Mouse (Mus musculus) CD4-positive, CD25-positive, alpha-beta regulatory T cell, adult 2 months (primary cell): Measurements from ENCODE around the gene Dpf1.

Experiments
- DNase-seq: peaks from one replicate; pipeline ENCODE4 v3.0.0-alpha.2; 2012; ENCODE audit warnings: low read depth, low spot score

The Dpf1 gene

GRCm38 (mm10) chr7:29340838-29341237, 37.1 kb downstream of the Dpf1 start:
- DNase-seq: no peak

- no peak for DNase-seq
Measured at GRCm38 (mm10) chr7:29341722-29342121, 38.0 kb downstream of the Dpf1 start.

- DNase-seq: no peak
Measured at GRCm38 (mm10) chr7:29342489-29343092, 38.8 kb downstream of the Dpf1 start.

DNA sequence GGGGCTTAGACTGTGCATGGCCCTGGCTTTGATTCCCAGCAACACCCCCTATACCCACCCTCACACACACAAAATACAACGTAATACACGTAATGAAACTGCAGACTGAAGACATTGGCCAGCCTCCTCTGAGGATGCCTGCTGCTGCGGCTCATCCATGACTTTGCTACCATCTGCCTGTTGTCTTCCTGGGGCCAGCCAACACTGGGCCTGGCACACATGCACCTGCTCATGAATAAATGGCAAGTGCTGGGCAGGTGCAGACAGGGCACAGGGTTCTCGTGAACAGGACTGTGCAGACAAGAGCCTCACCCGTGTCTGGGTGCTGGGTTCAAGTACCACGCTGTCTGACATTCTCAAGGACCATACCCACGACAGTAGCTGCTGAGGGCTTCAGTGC, 40.0 kb downstream of the Dpf1 start:
- DNase-seq: no peak

GRCm38 (mm10) chr7:29345534-29345933, 41.8 kb downstream of the Dpf1 start:
- no peak for DNase-seq

GRCm38 (mm10) chr7:29346212-29346611, 42.5 kb downstream of the Dpf1 start:
- DNase-seq: no peak

- DNase-seq: no peak
Measured at GRCm38 (mm10) chr7:29350489-29350888, 46.7 kb downstream of the Dpf1 start.

- DNase-seq: no peak
Measured at GRCm38 (mm10) chr7:29352246-29352645, 48.5 kb downstream of the Dpf1 start.

DNA sequence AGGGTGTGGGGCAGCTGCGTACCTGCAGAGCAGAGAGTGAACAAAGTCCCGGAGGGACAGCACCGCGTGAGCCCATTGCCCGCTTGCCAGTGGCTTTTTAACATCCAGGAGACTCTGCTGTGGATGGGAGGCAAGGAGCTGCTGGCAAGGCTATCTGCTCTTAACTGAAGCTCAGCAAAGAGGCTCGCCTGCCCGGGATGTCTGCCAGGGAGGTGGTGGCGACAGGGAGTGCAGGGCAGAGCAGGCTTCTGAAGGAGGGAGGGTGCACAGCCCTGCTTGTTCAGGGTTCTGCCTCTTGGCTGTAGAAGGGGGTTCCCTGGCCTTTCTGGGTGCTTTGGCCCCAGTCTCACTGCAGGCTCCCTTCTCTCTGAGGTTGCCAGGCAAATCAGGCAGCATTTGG, 50.4 kb downstream of the Dpf1 start:
- DNase-seq: no peak

DNA sequence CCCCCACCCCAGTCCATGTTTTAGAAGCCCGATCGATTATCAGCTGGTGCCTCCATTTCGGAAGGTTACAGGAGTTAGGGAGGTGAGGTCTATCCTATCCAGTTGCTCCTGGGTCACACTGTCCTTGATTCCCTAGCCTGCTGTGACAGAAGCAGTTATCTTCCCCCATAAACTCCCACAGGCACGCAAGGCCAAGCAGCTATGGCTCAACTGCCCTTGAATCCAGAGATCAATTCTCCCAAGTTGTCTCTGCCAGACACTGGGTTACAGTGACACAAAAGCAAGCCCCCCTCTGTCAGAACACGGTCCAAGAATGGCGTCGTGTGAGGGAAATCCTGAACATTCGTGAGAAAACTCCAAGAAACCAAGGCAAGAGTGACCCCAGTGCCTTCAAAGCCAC, 51.7 kb downstream of the Dpf1 start:
- no peak for DNase-seq

- no peak for DNase-seq
Measured at GRCm38 (mm10) chr7:29361497-29361896, 57.7 kb downstream of the Dpf1 start.

DNA sequence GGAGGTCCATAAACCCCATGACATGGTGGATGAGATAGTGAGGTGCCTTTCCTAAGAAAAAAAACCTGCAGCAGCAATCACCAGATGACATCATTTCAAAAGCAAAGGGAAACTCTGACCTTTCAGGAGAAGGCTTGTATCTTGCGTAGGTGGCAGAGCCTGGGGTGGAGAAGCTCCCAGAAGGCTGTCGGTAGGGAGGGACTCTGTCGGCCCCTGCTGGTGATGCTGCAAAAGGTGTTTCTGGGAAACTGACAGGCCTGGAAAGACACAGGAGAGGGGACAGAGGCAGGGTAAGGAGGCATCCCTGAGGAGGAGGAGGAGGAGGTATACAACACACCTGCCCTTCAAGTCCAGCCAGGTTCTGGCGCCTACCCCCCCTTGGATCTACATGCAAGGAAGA, 60.3 kb downstream of the Dpf1 start:
- DNase-seq: peak; percentile 42

DNA sequence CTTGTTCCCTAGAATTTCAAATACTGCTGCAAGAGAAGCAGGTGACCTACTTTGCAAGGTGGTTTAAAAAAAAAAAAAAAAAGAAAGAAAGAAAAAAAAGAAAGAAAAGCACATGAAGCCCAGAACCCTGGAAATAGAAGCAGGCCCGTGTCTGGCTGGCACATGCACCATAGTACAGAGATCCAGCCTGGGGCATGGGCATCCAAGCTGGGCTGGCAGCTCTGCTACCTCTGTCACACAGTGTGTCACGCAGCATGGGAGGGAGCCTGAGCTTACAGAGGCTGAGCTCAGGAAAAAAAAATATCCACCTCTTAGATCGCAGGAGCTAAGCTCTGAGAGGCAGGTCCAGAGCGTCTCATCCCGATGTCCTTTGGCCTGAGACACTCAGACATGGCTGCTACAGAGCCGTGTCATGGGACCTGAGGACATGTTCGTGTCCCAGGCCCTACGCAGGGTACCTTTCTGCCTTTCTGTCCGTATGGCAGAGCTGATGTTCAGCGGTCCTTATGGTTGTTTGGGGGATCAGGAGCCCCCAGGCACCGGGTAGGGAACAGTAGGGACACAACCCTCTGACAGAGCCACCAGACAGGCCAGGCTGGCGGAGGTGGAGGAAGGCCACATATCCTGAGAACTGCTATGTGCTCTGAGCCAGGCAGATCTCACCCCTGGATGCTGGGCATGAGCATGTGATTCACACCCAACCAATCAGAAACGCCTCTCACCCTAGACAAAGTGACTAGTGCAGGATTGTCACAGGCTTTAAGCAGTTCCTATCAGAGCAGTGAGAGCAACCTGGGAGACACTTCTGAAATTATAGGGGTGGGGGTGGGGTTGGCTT, 63.6 kb downstream of the Dpf1 start:
- DNase-seq: no peak
